Mouse (Mus musculus): ENCODE measurements at regions not wholly inside any gene's neighbourhood (a gene's known extent, or its start where the extent isn't known, plus 50 kb on each side); places are given as distances from the start of the nearest gene placed in this dataset.

GRCm38 (mm10) chr6:14121479-14121878 lies 250.2 kb upstream of the 2610001J05Rik start:
- TF ChIP-seq CTCF (IDR thresholded peaks at IDR 0.05; ENCODE audit: extremely low read depth, insufficient read depth, insufficient read length, insufficient replicate concordance) (no peak), POLR2A (IDR thresholded peaks at IDR 0.05; ENCODE audit: low read depth, low read length) (no peak)
